Mouse (Mus musculus) kidney, adult 11 months (tissue): ENCODE data around the gene Krt13.

ENCODE experiments used
- DNase-seq: peaks from one replicate; pipeline ENCODE4 v3.0.0; 2022

Gene Krt13

GRCm38 (mm10) chr11:100121466-100121865 is at the start of gene Krt13:
Gene Krt13 (minus strand): TSS chr11:100121566.
- DNase-seq: no peak

- peak; percentile 26 for DNase-seq
These were observed 47.7 kb upstream of the Krt13 start for GRCm38 (mm10) chr11:100168765-100169762.

- DNase-seq: no peak
These were observed 46.7 kb upstream of the Krt13 start for GRCm38 (mm10) chr11:100168071-100168470.

GRCm38 (mm10) chr11:100164392-100164791 is 43.0 kb upstream of the Krt13 start:
- peak; percentile 24 for DNase-seq

GRCm38 (mm10) chr11:100157908-100158477 is 36.6 kb upstream of the Krt13 start:
- DNase-seq: no peak

GRCm38 (mm10) chr11:100157331-100157730 is 36.0 kb upstream of the Krt13 start:
- DNase-seq: no peak

GRCm38 (mm10) chr11:100155497-100156255 is 34.3 kb upstream of the Krt13 start:
- DNase-seq: no peak

GRCm38 (mm10) chr11:100148615-100149330 is 27.4 kb upstream of the Krt13 start, which contains the start of gene Krt19:
Gene Krt19 (minus strand): TSS chr11:100148665.
- no peak for DNase-seq

GRCm38 (mm10) chr11:100147566-100148353 is 26.4 kb upstream of the Krt13 start:
- DNase-seq: no peak

GRCm38 (mm10) chr11:100145858-100146560 is 24.6 kb upstream of the Krt13 start:
- DNase-seq: peak; percentile 11

- DNase-seq: peak; percentile 10
These were observed 23.7 kb upstream of the Krt13 start for GRCm38 (mm10) chr11:100145104-100145503.

GRCm38 (mm10) chr11:100140966-100141365 is 19.6 kb upstream of the Krt13 start:
- DNase-seq: peak; percentile 28

- DNase-seq: no peak
These were observed 18.0 kb upstream of the Krt13 start for GRCm38 (mm10) chr11:100139391-100139790.

- no peak for DNase-seq
These were observed 17.4 kb upstream of the Krt13 start for GRCm38 (mm10) chr11:100138809-100139208.

GRCm38 (mm10) chr11:100137693-100138092 is 16.3 kb upstream of the Krt13 start:
- no peak for DNase-seq

GRCm38 (mm10) chr11:100136559-100136958 is 15.2 kb upstream of the Krt13 start:
- DNase-seq: no peak

GRCm38 (mm10) chr11:100135731-100136130 is 14.4 kb upstream of the Krt13 start, which contains the start of gene Krt15:
Gene Krt15 (minus strand): TSS chr11:100135928.
- DNase-seq: no peak

- no peak for DNase-seq
These were observed 3.5 kb upstream of the Krt13 start for GRCm38 (mm10) chr11:100124901-100125300.

GRCm38 (mm10) chr11:100120331-100120730 is 1.0 kb downstream of the Krt13 start:
- DNase-seq: no peak

GRCm38 (mm10) chr11:100113742-100114029 is 7.7 kb downstream of the Krt13 start:
- DNase-seq: no peak
